Mouse (Mus musculus): ENCODE measurements around the gene Syngr4. TPM values are rescaled to one million over a fixed set of nuclear protein-coding genes. Genes with fewer than 3 reads are reported as not detected.

Gene Syngr4
- polyA plus RNA-seq, 1 experiment from 2014 or later: 0.46 TPM

- Histone ChIP-seq H3K27ac (replicated peaks) (no peak overlapping the region), H3K4me3 (ENCODE audit: low read depth, low read length) (no peak overlapping the region), H3K4me1 (replicated peaks; ENCODE audit: control insufficient read depth, insufficient read depth) (no peaks in the 10 kb centered on the region), H3K36me3 (ENCODE audit: control insufficient read depth, insufficient read depth, low read length) (no peaks in the 10 kb centered on the region), H3K27me3 (ENCODE audit: control insufficient read depth, insufficient read depth, low read length) (no peaks in the 10 kb centered on the region), H3K9ac (ENCODE audit: low read length) (no peak overlapping the region), H3K9me3 (ENCODE audit: control insufficient read depth, low read length) (no peaks in the 10 kb centered on the region), H3K4me2 (replicated peaks; ENCODE audit: low read depth) (no peak overlapping the region)
- DNase-seq (ENCODE audit: low spot score) (no peak), ATAC-seq (ENCODE audit: low FRiP score, low TSS enrichment) (no peak)
- 92% methylated on average over 1 of the region's 1 CpGs for WGBS
- TF ChIP-seq CTCF (IDR thresholded peaks at IDR 0.05; ENCODE audit: low read depth) (peak; percentile 54), EP300 (optimal IDR thresholded peaks at IDR 0.05) (no peak)
Observed at GRCm38 (mm10) chr7:45929688-45930087, 33.2 kb upstream of the Syngr4 start.

GRCm38 (mm10) chr7:45928626-45929295, 32.2 kb upstream of the Syngr4 start:
- 17% methylated on average over 17 of the region's 23 CpGs for WGBS
- Histone ChIP-seq H3K27ac (replicated peaks) (no peak overlapping the region), H3K9ac (ENCODE audit: low read length) (no peak overlapping the region), H3K27me3 (ENCODE audit: control insufficient read depth, insufficient read depth, low read length) (no peaks in the 10 kb centered on the region), H3K4me1 (replicated peaks; ENCODE audit: control insufficient read depth, insufficient read depth) (no peaks in the 10 kb centered on the region), H3K4me3 (ENCODE audit: low read depth, low read length) (no peak overlapping the region), H3K36me3 (ENCODE audit: control insufficient read depth, insufficient read depth, low read length) (no peaks in the 10 kb centered on the region), H3K4me2 (replicated peaks; ENCODE audit: low read depth) (peak overlapping the region; percentile 15; the same call in 1 of the 2 replicates), H3K9me3 (ENCODE audit: control insufficient read depth, low read length) (no peaks in the 10 kb centered on the region)
- DNase-seq (ENCODE audit: low spot score): no peak
- TF ChIP-seq EP300 (optimal IDR thresholded peaks at IDR 0.05) (no peak), CTCF (IDR thresholded peaks at IDR 0.05; ENCODE audit: low read depth) (no peak)
- no peak; the same call in 1 of the 2 replicates for ATAC-seq (ENCODE audit: low FRiP score, low TSS enrichment)

GRCm38 (mm10) chr7:45924429-45924816, 27.9 kb upstream of the Syngr4 start:
- ATAC-seq (ENCODE audit: low FRiP score, low TSS enrichment) (no peak), DNase-seq (ENCODE audit: low spot score) (peak; percentile 48)
- H3K27me3 ChIP-seq (ENCODE audit: control insufficient read depth, insufficient read depth, low read length): no peaks in the 10 kb centered on the region
- peak overlapping the region; percentile 51 for H3K4me3 ChIP-seq (ENCODE audit: low read depth, low read length)
- TF ChIP-seq EP300 (optimal IDR thresholded peaks at IDR 0.05) (no peak), CTCF (IDR thresholded peaks at IDR 0.05; ENCODE audit: low read depth) (peak; percentile 60)
- H3K36me3 ChIP-seq (ENCODE audit: control insufficient read depth, insufficient read depth, low read length): no peaks in the 10 kb centered on the region
- peak overlapping the region; percentile 95 for H3K27ac ChIP-seq (replicated peaks)
- H3K4me2 ChIP-seq (replicated peaks; ENCODE audit: low read depth): peak overlapping the region; percentile 56
- 26% methylated on average over 14 of the region's 14 CpGs for WGBS
- no peaks in the 10 kb centered on the region for H3K9me3 ChIP-seq (ENCODE audit: control insufficient read depth, low read length)
- no peak overlapping the region; the same call in 1 of the 2 replicates for H3K9ac ChIP-seq (ENCODE audit: low read length)
- peaks cover 8% of the 10 kb centered on the region; the same call in 1 of the 2 replicates for H3K4me1 ChIP-seq (replicated peaks; ENCODE audit: control insufficient read depth, insufficient read depth)

GRCm38 (mm10) chr7:45923762-45924428, 27.4 kb upstream of the Syngr4 start, which contains the start of gene Ccdc114:
Gene Ccdc114, plus strand, starts transcription at chr7:45924072.
- peak; percentile 78 for ATAC-seq (ENCODE audit: low FRiP score, low TSS enrichment)
- peak within 1 kb of the TSS; percentile 95 for H3K27ac ChIP-seq (replicated peaks)
- H3K9ac ChIP-seq (ENCODE audit: low read length): peak within 1 kb of the TSS; percentile 59
- WGBS: 11% methylated on average over 24 of the region's 24 CpGs
- TF ChIP-seq EP300 (optimal IDR thresholded peaks at IDR 0.05): no peak
- no peak for TF ChIP-seq CTCF (IDR thresholded peaks at IDR 0.05; ENCODE audit: low read depth)
- H3K4me2 ChIP-seq (replicated peaks; ENCODE audit: low read depth): peak within 1 kb of the TSS; percentile 56
- DNase-seq (ENCODE audit: low spot score): peak; percentile 80
- no peaks in the 10 kb centered on the region for H3K36me3 ChIP-seq (ENCODE audit: control insufficient read depth, insufficient read depth, low read length)
- peak within 1 kb of the TSS; percentile 51 for H3K4me3 ChIP-seq (ENCODE audit: low read depth, low read length)
- H3K4me1 ChIP-seq (replicated peaks; ENCODE audit: control insufficient read depth, insufficient read depth): peaks cover 8% of the 10 kb centered on the region; the same call in 1 of the 2 replicates
- H3K9me3 ChIP-seq (ENCODE audit: control insufficient read depth, low read length): no peaks in the 10 kb centered on the region
- H3K27me3 ChIP-seq (ENCODE audit: control insufficient read depth, insufficient read depth, low read length): no peaks in the 10 kb centered on the region

- ATAC-seq (ENCODE audit: low FRiP score, low TSS enrichment) (peak; percentile 93), DNase-seq (ENCODE audit: low spot score) (peak; percentile 96)
- no peaks in the 10 kb centered on the region for H3K27me3 ChIP-seq (ENCODE audit: control insufficient read depth, insufficient read depth, low read length)
- under 1% methylated on average over 37 of the region's 37 CpGs for WGBS
- peak overlapping the region; percentile 56 for H3K4me2 ChIP-seq (replicated peaks; ENCODE audit: low read depth)
- peak overlapping the region; percentile 51 for H3K4me3 ChIP-seq (ENCODE audit: low read depth, low read length)
- peaks cover 8% of the 10 kb centered on the region; the same call in 1 of the 2 replicates for H3K4me1 ChIP-seq (replicated peaks; ENCODE audit: control insufficient read depth, insufficient read depth)
- no peaks in the 10 kb centered on the region for H3K9me3 ChIP-seq (ENCODE audit: control insufficient read depth, low read length)
- no peak for TF ChIP-seq CTCF (IDR thresholded peaks at IDR 0.05; ENCODE audit: low read depth)
- no peaks in the 10 kb centered on the region for H3K36me3 ChIP-seq (ENCODE audit: control insufficient read depth, insufficient read depth, low read length)
- H3K9ac ChIP-seq (ENCODE audit: low read length): peak overlapping the region; percentile 59
- H3K27ac ChIP-seq (replicated peaks): peak overlapping the region; percentile 95
Observed at GRCm38 (mm10) chr7:45922928-45923761, 26.6 kb upstream of the Syngr4 start.
